Mouse (Mus musculus) ES-E14 (cell line): ENCODE results near the gene Ehmt2. TPM values are rescaled to one million over a fixed set of nuclear protein-coding genes. Genes with fewer than 3 reads are reported as not detected.
A peak's percentile ranks its signal among the peaks of the same experiment; 100 is the strongest.

ENCODE experiments used
- DNase-seq: peaks from one replicate; pipeline ENCODE4 v3.0.0-alpha.2; 2013; ENCODE audit warnings: low read depth, low spot score
- H3K27ac ChIP-seq: 2 replicates; pipeline ENCODE4 v1.5.1; 2012; ENCODE audit warnings: low read depth, mild to moderate bottlenecking, low read length, moderate library complexity, mixed read lengths; ENCODE audit not compliant: poor library complexity, insufficient read depth, severe bottlenecking
- H3K36me3 ChIP-seq: 2 replicates; pipeline ENCODE4 v1.6.1; 2012; ENCODE audit warnings: mild to moderate bottlenecking, low read length, moderate library complexity, mixed read lengths; ENCODE audit not compliant: control insufficient read depth, poor library complexity, insufficient read depth, severe bottlenecking
- H3K4me1 ChIP-seq, 2 experiments: fragments of 150-350 bp in 1 of 2; sonication (generic) in 1 of 2; 2 replicates each; pipeline ENCODE4 v1.6.1; 2012; ENCODE audit warnings: low read length in 2 of 2, mild to moderate bottlenecking in 1 of 2, mixed read lengths in 1 of 2; ENCODE audit not compliant: control insufficient read depth in 2 of 2, insufficient read depth in 2 of 2, poor library complexity in 1 of 2
- H3K4me3 ChIP-seq, 2 experiments: fragments of 150-350 bp in 1 of 2; sonication (generic) in 1 of 2; 2 replicates each; pipeline ENCODE4 v1.5.1; 2012; ENCODE audit warnings: low read length in 2 of 2, low read depth in 1 of 2, mild to moderate bottlenecking in 1 of 2, mixed read lengths in 1 of 2; ENCODE audit not compliant: insufficient read depth in 1 of 2, poor library complexity in 1 of 2, severe bottlenecking in 1 of 2
- H3K9ac ChIP-seq: 2 replicates; pipeline ENCODE4 v1.6.1; 2012; ENCODE audit warnings: low read depth, mild to moderate bottlenecking, low read length, mixed read lengths; ENCODE audit not compliant: poor library complexity, insufficient read depth, severe bottlenecking
- H3K9me3 ChIP-seq: fragments of 150-350 bp; sonication (generic); 2 replicates; pipeline ENCODE4 v1.6.1; 2012; ENCODE audit warnings: low read depth, mild to moderate bottlenecking, low read length; ENCODE audit not compliant: control insufficient read depth, insufficient read depth
- CHD2 ChIP-seq: IDR thresholded peaks from 2 replicates; pipeline ENCODE4 v1.6.1; 2014; ENCODE audit warnings: mild to moderate bottlenecking, low read depth, low read length, inconsistent platforms
- HCFC1 ChIP-seq: IDR thresholded peaks from 2 replicates; pipeline ENCODE4 v1.6.1; 2012; ENCODE audit warnings: low read length, inconsistent platforms, borderline replicate concordance; ENCODE audit not compliant: insufficient read depth
- MAFK ChIP-seq: IDR thresholded peaks from 2 replicates; pipeline ENCODE4 v1.6.1; 2014; ENCODE audit warnings: mild to moderate bottlenecking, low read depth, low read length, inconsistent platforms; ENCODE audit not compliant: insufficient read depth
- ZC3H11A ChIP-seq: IDR thresholded peaks from 2 replicates; pipeline ENCODE4 v1.6.1; 2012; ENCODE audit warnings: low read depth, mild to moderate bottlenecking, inconsistent platforms, low read length, borderline replicate concordance
- ZNF384 ChIP-seq: IDR thresholded peaks from 2 replicates; pipeline ENCODE4 v1.6.1; 2012; ENCODE audit warnings: low read depth, low read length, inconsistent platforms
- in situ Hi-C, 2 experiments: fragments of 600-800 bp; cut with MboI; formaldehyde crosslinking; loops; one replicate each; pipeline ENCODE4 v1.15.1; 2025; ENCODE audit warnings: low sequenced_read_pairs in 2 of 2, inconsistent platforms in 1 of 2; ENCODE audit not compliant: unreplicated experiment in 2 of 2
- total RNA-seq: library from RNA; depleted of rRNA; stranded (reverse); fragments of 300-350 nt; gene quantifications from 2 replicates; pipeline ENCODE4 v1.2.3, GENCODE M21; 2012

Ehmt2 gene
- total RNA-seq, 1 experiment: 124 TPM

- Histone ChIP-seq H3K9ac (no peak within 1 kb of the TSS), H3K4me1 (peaks cover 0 to 3% of the 10 kb centered on the region in 2 experiments; a peak in 2 of 4 replicates), H3K27ac (no peak within 1 kb of the TSS), H3K36me3 (no peaks in the 10 kb centered on the region), H3K9me3 (no peaks in the 10 kb centered on the region), H3K4me3 (peak within 1 kb of the TSS in 1 of 2 experiments; percentile 23; a peak in 1 of 4 replicates)
- no peak for TF ChIP-seq ZNF384
- DNase-seq: no peak
- in situ Hi-C loops: no loop called here
Measured at GRCm38 (mm10) chr17:34879336-34879879, 18.9 kb upstream of the Ehmt2 start, which contains the start of gene Zbtb12. TSS of gene Zbtb12 (plus strand) at chr17:34879483.

- Histone ChIP-seq H3K27ac (no peak overlapping the region), H3K36me3 (no peaks in the 10 kb centered on the region), H3K4me3 (no peak overlapping the region), H3K9ac (no peak overlapping the region), H3K9me3 (no peaks in the 10 kb centered on the region), H3K4me1 (peaks cover 0 to 3% of the 10 kb centered on the region in 2 experiments; a peak in 2 of 4 replicates)
- TF ChIP-seq MAFK (no peak), ZNF384 (no peak), ZC3H11A (no peak), CHD2 (no peak), HCFC1 (no peak)
- in situ Hi-C loops: no loop called here
- no peak for DNase-seq
Measured at GRCm38 (mm10) chr17:34881166-34881565, 17.1 kb upstream of the Ehmt2 start.

- Histone ChIP-seq H3K36me3 (no peaks in the 10 kb centered on the region), H3K4me1 (peaks cover 0 to 3% of the 10 kb centered on the region in 2 experiments; a peak in 2 of 4 replicates), H3K27ac (no peak within 1 kb of the TSS), H3K4me3 (peak within 1 kb of the TSS; percentile 24 to 39; a peak in 2 of 4 replicates), H3K9ac (no peak within 1 kb of the TSS), H3K9me3 (no peaks in the 10 kb centered on the region)
- no peak for TF ChIP-seq ZNF384
- TF ChIP-seq MAFK: no peak
- TF ChIP-seq ZC3H11A: no peak
- no peak for TF ChIP-seq CHD2
- no peak for TF ChIP-seq HCFC1
- in situ Hi-C loops: no loop called here
- no peak for DNase-seq
Measured at GRCm38 (mm10) chr17:34881683-34882310, 16.5 kb upstream of the Ehmt2 start, which contains the start of gene Gm20547. TSS of gene Gm20547 (minus strand) at chr17:34882042.

GRCm38 (mm10) chr17:34883332-34883731, 14.9 kb upstream of the Ehmt2 start:
- Histone ChIP-seq H3K9me3 (no peaks in the 10 kb centered on the region), H3K36me3 (no peaks in the 10 kb centered on the region), H3K9ac (no peak overlapping the region), H3K27ac (no peak overlapping the region), H3K4me1 (peaks cover 0 to 3% of the 10 kb centered on the region in 2 experiments; a peak in 2 of 4 replicates), H3K4me3 (no peak overlapping the region)
- TF ChIP-seq MAFK (no peak), ZNF384 (no peak), HCFC1 (no peak), CHD2 (no peak), ZC3H11A (no peak)
- DNase-seq: no peak
- in situ Hi-C loops: no loop called here
